Mouse (Mus musculus) gastrocnemius, postnatal 4 days (tissue): ENCODE measurements at regions not wholly inside any gene's neighbourhood (a gene's known extent, or its start where the extent isn't known, plus 50 kb on each side); places are given as distances from the start of the nearest gene placed in this dataset.

Experiments
- DNase-seq, 2 experiments: peaks; one replicate each; pipeline ENCODE4 v3.0.0; 2021 to 2022; ENCODE audit warnings: low spot score in 2 of 2, mixed read lengths in 2 of 2

GRCm38 (mm10) chr13:82849037-82849436 is 654.8 kb upstream of the Mef2c start:
- DNase-seq = no peak

GRCm38 (mm10) chr13:82869869-82870268 is 634.0 kb upstream of the Mef2c start:
- no peak for DNase-seq

- no peak for DNase-seq
Measured at GRCm38 (mm10) chr13:82874091-82874490, 629.7 kb upstream of the Mef2c start.

- no peak for DNase-seq
Measured at GRCm38 (mm10) chr13:82883368-82883767, 620.5 kb upstream of the Mef2c start.

- no peak for DNase-seq
Measured at GRCm38 (mm10) chr13:82888755-82889154, 615.1 kb upstream of the Mef2c start.

GRCm38 (mm10) chr13:82892731-82893130 is 611.1 kb upstream of the Mef2c start:
- peak in 1 of 2 experiments; percentile 9 for DNase-seq

GRCm38 (mm10) chr13:82899686-82900085 is 604.1 kb upstream of the Mef2c start:
- no peak for DNase-seq

- DNase-seq = no peak
Measured at GRCm38 (mm10) chr13:82902160-82902559, 601.7 kb upstream of the Mef2c start.

- DNase-seq = no peak
Measured at GRCm38 (mm10) chr13:82903637-82904036, 600.2 kb upstream of the Mef2c start.

GRCm38 (mm10) chr13:82907689-82908088 is 596.1 kb upstream of the Mef2c start:
- no peak for DNase-seq

- no peak for DNase-seq
Measured at GRCm38 (mm10) chr13:82909151-82909550, 594.7 kb upstream of the Mef2c start.

GRCm38 (mm10) chr13:82912859-82913258 is 591.0 kb upstream of the Mef2c start:
- no peak for DNase-seq

- no peak for DNase-seq
Measured at GRCm38 (mm10) chr13:82915194-82915593, 588.6 kb upstream of the Mef2c start.

- no peak for DNase-seq
Measured at GRCm38 (mm10) chr13:82930010-82930409, 573.8 kb upstream of the Mef2c start.

- DNase-seq = no peak
Measured at GRCm38 (mm10) chr13:82937856-82938255, 566.0 kb upstream of the Mef2c start.

- DNase-seq = no peak
Measured at GRCm38 (mm10) chr13:82942691-82943341, 561.0 kb upstream of the Mef2c start.

- DNase-seq = no peak
Measured at GRCm38 (mm10) chr13:82946931-82947330, 556.9 kb upstream of the Mef2c start.

GRCm38 (mm10) chr13:82949541-82949940 is 554.3 kb upstream of the Mef2c start:
- DNase-seq = no peak

GRCm38 (mm10) chr13:82962333-82962732 is 541.5 kb upstream of the Mef2c start:
- no peak for DNase-seq

GRCm38 (mm10) chr13:82971722-82972121 is 532.1 kb upstream of the Mef2c start:
- DNase-seq = no peak

GRCm38 (mm10) chr13:82974210-82974811 is 529.5 kb upstream of the Mef2c start:
- DNase-seq = no peak

- DNase-seq = no peak
Measured at GRCm38 (mm10) chr13:83001118-83001517, 502.7 kb upstream of the Mef2c start.

GRCm38 (mm10) chr13:83016686-83017085 is 487.1 kb upstream of the Mef2c start:
- DNase-seq = no peak
